Comparison of ENCODE assay signal across 9 mouse cellular contexts in genomic region chr3:14889716-14890409, GRCm38 (mm10). TPM values are rescaled to one million over a fixed set of nuclear protein-coding genes. Genes with fewer than 3 reads are reported as not detected.
DNase-seq lines count a peak whose midpoint lies in the region; ATAC-seq and TF ChIP-seq lines count a peak whose summit lies in the region.
"Had no signal": no experiment of that assay in that cellular context is flagged by ENCODE, and none has a peak within 500 bp of the region (broad histone marks: within the 10 kb centered on the region; RNA-seq: fewer than 3 reads in every experiment).

No protein-coding gene starts in this region.

- 0 out of 2 replicates have a peak, but pooled peaks cover 7% of the 10 kb centered on the region for H3K4me1 ChIP-seq in forebrain, embryonic 13.5 days
- no peaks in the 10 kb centered on the region for H3K4me1 ChIP-seq in forebrain, embryonic 14.5 days (ENCODE audit: control insufficient read depth, insufficient read depth, low read length)
- H3K4me1 ChIP-seq in hindbrain, postnatal 0 days (ENCODE audit: insufficient read depth, low read length), result no peaks in the 10 kb centered on the region
- peaks cover 7% of the 10 kb centered on the region for H3K4me1 ChIP-seq in midbrain, embryonic 15.5 days
- no peaks in the 10 kb centered on the region for H3K4me1 ChIP-seq in intestine, postnatal 0 days (replicated peaks; ENCODE audit: control insufficient read depth, insufficient read depth, low read length)

- TF ChIP-seq CTCF in layer of hippocampus, adult 2 months (conservative IDR thresholded peaks at IDR 0.05), result no peak
- no peak for TF ChIP-seq CTCF in hindbrain, postnatal 0 days (IDR thresholded peaks at IDR 0.05; ENCODE audit: low read depth)
- TF ChIP-seq CTCF in intestine, postnatal 0 days (IDR thresholded peaks at IDR 0.05; ENCODE audit: low read depth), result no peak

- no peak for DNase-seq in forebrain, embryonic 14.5 days (ENCODE audit: low spot score)
- no peak for DNase-seq in layer of hippocampus, adult 2 months (ENCODE audit: low spot score in 2 of 2)
- DNase-seq in layer of hippocampus, adult 8-10 months (ENCODE audit: low spot score in 2 of 2), result no peak
- DNase-seq in hindbrain, postnatal 0 days (ENCODE audit: low spot score), result peak; percentile 12
- DNase-seq in cerebellum, adult 9-10 months, result no peak
- DNase-seq: B cell, adult 2 months had no signal

- peaks cover 9% of the 10 kb centered on the region; the same call in 1 of the 2 replicates for H3K27me3 ChIP-seq in forebrain, embryonic 13.5 days
- H3K27me3 ChIP-seq in forebrain, embryonic 14.5 days (replicated peaks; ENCODE audit: control insufficient read depth, insufficient read depth, low read length), result 0 out of 2 replicates have a peak, but pooled peaks cover 4% of the 10 kb centered on the region
- H3K27me3 ChIP-seq in hindbrain, postnatal 0 days (ENCODE audit: insufficient read depth, low read length), result no peaks in the 10 kb centered on the region
- peaks cover 5% of the 10 kb centered on the region; the same call in 1 of the 2 replicates for H3K27me3 ChIP-seq in midbrain, embryonic 15.5 days (replicated peaks)
- peaks cover 14% of the 10 kb centered on the region for H3K27me3 ChIP-seq in intestine, postnatal 0 days (replicated peaks; ENCODE audit: control insufficient read depth, insufficient read depth, low read length)

- WGBS in forebrain, embryonic 13.5 days, result 36% methylated on average over 4 of the region's 4 CpGs
- WGBS in forebrain, embryonic 14.5 days, result 38% methylated on average over 4 of the region's 4 CpGs
- 37% methylated on average over 4 of the region's 4 CpGs for WGBS in hindbrain, postnatal 0 days
- 30% methylated on average over 4 of the region's 4 CpGs for WGBS in midbrain, embryonic 15.5 days
- WGBS in intestine, postnatal 0 days, result 75% methylated on average over 4 of the region's 4 CpGs

- no peak overlapping the region for H3K9ac ChIP-seq in forebrain, embryonic 13.5 days
- H3K9ac ChIP-seq in forebrain, embryonic 14.5 days (ENCODE audit: low read length), result no peak overlapping the region
- no peak overlapping the region for H3K9ac ChIP-seq in hindbrain, postnatal 0 days (replicated peaks; ENCODE audit: low read length)
- H3K9ac ChIP-seq in midbrain, embryonic 15.5 days, result no peak overlapping the region
- H3K9ac ChIP-seq in intestine, postnatal 0 days (ENCODE audit: low read depth, low read length), result no peak overlapping the region

- H3K4me3 ChIP-seq in forebrain, embryonic 13.5 days, result no peak overlapping the region
- H3K4me3 ChIP-seq in forebrain, embryonic 14.5 days (ENCODE audit: low read depth, low read length), result no peak overlapping the region
- H3K4me3 ChIP-seq in layer of hippocampus, adult 2 months, result peak overlapping the region; percentile 77
- H3K4me3 ChIP-seq in hindbrain, postnatal 0 days (ENCODE audit: low read length), result no peak overlapping the region
- no peak overlapping the region for H3K4me3 ChIP-seq in midbrain, embryonic 15.5 days
- no peak overlapping the region for H3K4me3 ChIP-seq in intestine, postnatal 0 days (ENCODE audit: low read depth, low read length)

- 0 out of 2 replicates have a peak overlapping the region, but pooled peaks have one; percentile 2 for H3K4me2 ChIP-seq in forebrain, embryonic 13.5 days
- no peak overlapping the region for H3K4me2 ChIP-seq in forebrain, embryonic 14.5 days (ENCODE audit: low read length)
- peak overlapping the region; percentile 37 for H3K4me2 ChIP-seq in hindbrain, postnatal 0 days (ENCODE audit: low read depth, low read length)
- H3K4me2 ChIP-seq in midbrain, embryonic 15.5 days, result no peak overlapping the region
- no peak overlapping the region for H3K4me2 ChIP-seq in intestine, postnatal 0 days (replicated peaks; ENCODE audit: low read depth)

- H3K27ac ChIP-seq in forebrain, embryonic 13.5 days, result no peak overlapping the region
- H3K27ac ChIP-seq in forebrain, embryonic 14.5 days (ENCODE audit: low read depth, low read length), result no peak overlapping the region
- H3K27ac ChIP-seq in layer of hippocampus, adult 2 months, result peak overlapping the region; percentile 98
- 0 out of 2 replicates have a peak overlapping the region, but pooled peaks have one; percentile 29 for H3K27ac ChIP-seq in hindbrain, postnatal 0 days
- H3K27ac ChIP-seq in midbrain, embryonic 15.5 days, result 0 out of 2 replicates have a peak overlapping the region, but pooled peaks have one; percentile 1
- H3K27ac ChIP-seq in intestine, postnatal 0 days (ENCODE audit: low read depth, low read length), result no peak overlapping the region

- no peaks in the 10 kb centered on the region for H3K36me3 ChIP-seq in forebrain, embryonic 13.5 days (ENCODE audit: poor library complexity, severe bottlenecking)
- no peaks in the 10 kb centered on the region for H3K36me3 ChIP-seq in forebrain, embryonic 14.5 days (ENCODE audit: control insufficient read depth, insufficient read depth, low read length)
- no peaks in the 10 kb centered on the region for H3K36me3 ChIP-seq in hindbrain, postnatal 0 days (ENCODE audit: insufficient read depth, low read length)
- no peaks in the 10 kb centered on the region for H3K36me3 ChIP-seq in midbrain, embryonic 15.5 days (replicated peaks)
- no peaks in the 10 kb centered on the region for H3K36me3 ChIP-seq in intestine, postnatal 0 days (ENCODE audit: control insufficient read depth, insufficient read depth)

- no peaks in the 10 kb centered on the region for H3K9me3 ChIP-seq in forebrain, embryonic 13.5 days (replicated peaks)
- H3K9me3 ChIP-seq in forebrain, embryonic 14.5 days (replicated peaks; ENCODE audit: control insufficient read depth, low read length), result no peaks in the 10 kb centered on the region
- no peaks in the 10 kb centered on the region for H3K9me3 ChIP-seq in hindbrain, postnatal 0 days (ENCODE audit: low read length)
- H3K9me3 ChIP-seq in midbrain, embryonic 15.5 days, result no peaks in the 10 kb centered on the region
- H3K9me3 ChIP-seq in intestine, postnatal 0 days (ENCODE audit: control insufficient read depth), result no peaks in the 10 kb centered on the region

- ATAC-seq in forebrain, embryonic 13.5 days, result no peak
- ATAC-seq in forebrain, embryonic 14.5 days, result no peak
- no peak for ATAC-seq in hindbrain, postnatal 0 days
- no peak for ATAC-seq in midbrain, embryonic 15.5 days (replicated peaks)
- ATAC-seq in intestine, postnatal 0 days, result no peak

RNA-seq across cellular contexts. Expression of gene Car2, which starts 3.8 kb away (rescaled TPM):
- polyA plus RNA-seq in forebrain, embryonic 13.5 days (2015; fragmentation: Nextera tagmentation; extraction: Ambion mirVana), result 24.2 and 27.6 TPM in 2 replicates
- 22.1 and 25.5 TPM in 2 replicates for polyA plus RNA-seq in forebrain, embryonic 14.5 days (2014; fragmentation: Nextera tagmentation; extraction: Ambion mirVana)
- 100 to 1,000 TPM; 134 to 144 TPM for total RNA-seq in layer of hippocampus, adult 2 months (2021)
- total RNA-seq in layer of hippocampus, adult 8-10 months (2022), result 100 to 1,000 TPM; 143 to 172 (median 162) TPM
- 79.6 and 124 TPM in 2 replicates for total RNA-seq in hindbrain, postnatal 0 days (2014; rRNA removed)
- 89.4 and 102 TPM in 2 replicates for polyA plus RNA-seq in hindbrain, postnatal 0 days (2015; fragmentation: Nextera tagmentation; extraction: Ambion mirVana)
- 18.9 and 24.3 TPM in 2 replicates for polyA plus RNA-seq in midbrain, embryonic 15.5 days (2015; fragmentation: Nextera tagmentation; extraction: Ambion mirVana)
- 28.4 and 39.5 TPM in 2 replicates for polyA plus RNA-seq in intestine, postnatal 0 days (2015; fragmentation: Nextera tagmentation; extraction: Ambion mirVana)

RNA-seq across cellular contexts. Expression of gene Car3, which starts 26.6 kb away (rescaled TPM):
- 1.6 and 1.8 TPM in 2 replicates for polyA plus RNA-seq in forebrain, embryonic 13.5 days (2015; fragmentation: Nextera tagmentation; extraction: Ambion mirVana)
- 1.1 and 1.5 TPM in 2 replicates for polyA plus RNA-seq in forebrain, embryonic 14.5 days (2014; fragmentation: Nextera tagmentation; extraction: Ambion mirVana)
- total RNA-seq in layer of hippocampus, adult 2 months (2021), result under 1 TPM in 1 of 2 experiments, not detected in 1; 0.20 TPM
- total RNA-seq in layer of hippocampus, adult 8-10 months (2022), result 1 to 10 TPM in 2 of 4 experiments, under 1 TPM in 2; 0.56 to 1.3 (median 1.00) TPM
- total RNA-seq in hindbrain, postnatal 0 days (2014; rRNA removed), result 0.99 and 5.4 TPM in 2 replicates
- polyA plus RNA-seq in hindbrain, postnatal 0 days (2015; fragmentation: Nextera tagmentation; extraction: Ambion mirVana), result 3.2 and 3.9 TPM in 2 replicates
- polyA plus RNA-seq in midbrain, embryonic 15.5 days (2015; fragmentation: Nextera tagmentation; extraction: Ambion mirVana), result 1.1 and 1.2 TPM in 2 replicates
- polyA plus RNA-seq in intestine, postnatal 0 days (2015; fragmentation: Nextera tagmentation; extraction: Ambion mirVana), result 1.4 TPM in 2 replicates

Comparison
In these comparisons a context has a peak if more than half of its experiments do, and no peak if none do; other contexts are left out.
1. H3K4me2 ChIP-seq: peak in forebrain, embryonic 13.5 days (single experiment) and hindbrain, postnatal 0 days (single experiment); none in forebrain, embryonic 14.5 days (single experiment), midbrain, embryonic 15.5 days (single experiment) and intestine, postnatal 0 days (single experiment).
2. H3K27ac ChIP-seq: peak in layer of hippocampus, adult 2 months (single experiment), hindbrain, postnatal 0 days (single experiment) and midbrain, embryonic 15.5 days (single experiment); none in forebrain, embryonic 13.5 days (single experiment), forebrain, embryonic 14.5 days (single experiment) and intestine, postnatal 0 days (single experiment).